Mouse (Mus musculus) kidney, embryonic 16.5 days (tissue): ENCODE results near the gene Eif2ak2. TPM values are rescaled to one million over a fixed set of nuclear protein-coding genes. Genes with fewer than 3 reads are reported as not detected.

Experiments used
- ATAC-seq: fragments of 200-750 bp; cut with Nextera tagmentation; 2 replicates; pipeline ENCODE4 v1.8.0; 2017; ENCODE audit warnings: moderate TSS enrichment; ENCODE audit not compliant: low FRiP score, low TSS enrichment
- H3K27ac ChIP-seq: fragments of 300-500 bp; sonication (generic); 2 replicates; pipeline ENCODE4 v1.5.1; 2014; ENCODE audit warnings: low read length
- H3K27me3 ChIP-seq: fragments of 300-500 bp; sonication (generic); 2 replicates; pipeline ENCODE4 v1.6.1; 2014; ENCODE audit warnings: low read length, control low read depth, mixed read lengths; ENCODE audit not compliant: insufficient read depth
- H3K36me3 ChIP-seq: fragments of 300-500 bp; sonication (generic); 2 replicates; pipeline ENCODE4 v1.6.1; 2014; ENCODE audit warnings: low read length, control low read depth, mixed read lengths; ENCODE audit not compliant: insufficient read depth
- H3K4me1 ChIP-seq: fragments of 300-500 bp; sonication (generic); 2 replicates; pipeline ENCODE4 v1.6.1; 2014; ENCODE audit warnings: low read length, control low read depth, mixed read lengths; ENCODE audit not compliant: insufficient read depth
- H3K4me2 ChIP-seq: fragments of 300-500 bp; sonication (generic); replicated peaks from 2 replicates; pipeline ENCODE4 v1.6.1; 2014; ENCODE audit warnings: low read depth, low read length
- H3K4me3 ChIP-seq: fragments of 300-500 bp; sonication (generic); 2 replicates; pipeline ENCODE4 v1.5.1; 2014; ENCODE audit warnings: mild to moderate bottlenecking, low read length
- H3K9ac ChIP-seq: fragments of 300-500 bp; sonication (generic); replicated peaks from 2 replicates; pipeline ENCODE4 v1.6.1; 2014; ENCODE audit warnings: low read length
- H3K9me3 ChIP-seq: fragments of 300-500 bp; sonication (generic); 2 replicates; pipeline ENCODE4 v1.6.1; 2016; ENCODE audit warnings: low read length, control low read depth
- WGBS: fragments of 180-500 bp; shearing (Covaris S2); extraction: QIAGEN DNeasy Blood & Tissue Kit; methylation state at CpG from one replicate; pipeline ENCODE4 v1.1.7; 2014; 5-methylcytosine and 5-hydroxymethylcytosine counted together
- polyA plus RNA-seq: library from polyadenylated mRNA; unstranded; fragments of >200 nt; fragmentation: Nextera tagmentation; extraction: Ambion mirVana; gene quantifications from 2 replicates; pipeline ENCODE4 v1.2.1, GENCODE M21; 2015

The Eif2ak2 gene
- 8.8 and 9.6 TPM in 2 replicates for polyA plus RNA-seq

DNA sequence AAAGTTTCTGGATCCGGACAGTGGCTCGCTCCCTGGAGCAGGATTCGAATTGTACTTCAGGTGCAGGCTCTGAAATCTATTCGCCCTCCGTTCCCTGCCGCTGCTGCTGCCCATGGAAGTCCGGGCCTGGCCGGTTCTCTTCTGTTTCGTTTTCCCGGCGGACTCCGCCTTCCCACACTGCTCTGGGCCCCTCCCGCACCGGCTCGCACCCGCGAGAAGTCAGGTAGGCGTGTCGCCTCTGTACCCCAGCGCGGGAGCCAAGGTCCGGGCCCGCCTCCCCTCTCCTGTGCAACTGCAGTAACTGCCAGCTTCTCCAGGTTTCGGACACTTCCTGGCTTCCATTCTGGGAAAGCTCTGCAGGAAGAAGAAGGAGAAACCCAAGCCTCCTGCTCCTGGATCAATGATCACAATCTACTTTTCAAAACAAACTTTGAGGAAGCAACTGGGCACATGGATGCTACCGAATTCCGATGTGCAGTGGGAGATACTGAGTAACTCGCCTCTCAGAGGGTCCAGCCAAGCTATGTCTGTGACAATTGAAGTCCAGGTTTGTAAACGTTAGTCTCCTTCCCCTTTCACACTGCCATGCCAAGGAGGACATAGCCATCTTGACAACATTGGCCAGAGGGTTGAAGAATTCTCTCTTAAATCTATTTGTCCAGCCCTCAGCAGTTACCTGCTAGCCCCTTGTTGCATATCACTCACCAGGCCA lies at the start of gene Eif2ak2:
Gene Eif2ak2, minus strand, starts transcription at position 173 of the 712 bp plus-strand sequence.
- Histone ChIP-seq H3K4me1 (peaks cover 10% of the 10 kb centered on the region; the same call in 1 of the 2 replicates), H3K9me3 (peaks cover 3% of the 10 kb centered on the region; the same call in 1 of the 2 replicates), H3K4me3 (peak within 1 kb of the TSS; percentile 66), H3K27ac (peak within 1 kb of the TSS; percentile 81), H3K27me3 (no peaks in the 10 kb centered on the region), H3K9ac (peak within 1 kb of the TSS; percentile 75), H3K36me3 (peaks cover 8% of the 10 kb centered on the region), H3K4me2 (peak within 1 kb of the TSS; percentile 54)
- ATAC-seq, result peak; percentile 99
- WGBS, result under 1% methylated on average over 27 of the region's 28 CpGs

DNA sequence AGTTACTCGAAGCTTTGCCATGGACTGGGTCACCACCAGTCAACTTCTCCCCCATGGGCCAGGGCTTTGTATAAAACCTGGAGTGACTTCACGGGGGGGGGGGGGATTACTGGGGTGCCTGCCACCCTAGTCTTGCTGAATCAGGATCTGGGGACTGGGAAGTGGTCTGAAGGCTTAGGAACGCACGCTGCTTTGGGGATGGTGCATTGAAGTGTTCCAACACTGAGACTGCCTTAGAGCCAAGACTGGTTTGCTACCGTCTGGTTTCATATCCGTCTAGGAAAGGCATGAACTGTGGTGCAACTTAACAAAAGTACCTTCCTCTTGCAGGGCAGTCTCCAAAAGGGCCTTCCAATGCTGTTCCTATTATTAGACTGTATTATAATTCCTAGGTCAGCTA lies 35.3 kb upstream of the Eif2ak2 start:
- WGBS, result 39% methylated on average over 6 of the region's 6 CpGs
- peak overlapping the region; percentile 88 for H3K4me2 ChIP-seq

DNA sequence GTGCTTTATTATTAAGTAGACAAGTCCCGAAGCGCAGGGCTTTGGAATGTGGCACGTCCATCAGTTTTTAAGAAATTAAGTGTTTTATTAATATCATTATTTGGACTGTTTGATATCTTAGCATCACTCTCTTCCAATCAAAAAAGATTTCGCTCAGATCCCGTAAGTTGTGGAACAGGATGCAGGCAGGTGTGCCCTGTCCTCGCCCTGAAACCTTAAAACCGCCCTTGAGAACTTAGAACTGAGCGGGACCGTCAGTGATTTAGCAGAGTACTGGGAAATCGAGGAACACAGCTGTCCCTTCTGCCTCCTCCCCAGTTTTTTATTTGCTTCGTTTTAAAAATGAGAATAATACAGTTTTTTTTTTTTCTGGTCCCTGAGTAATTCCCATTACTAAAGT lies 34.5 kb upstream of the Eif2ak2 start:
- peak overlapping the region; percentile 88 for H3K4me2 ChIP-seq
- H3K27me3 ChIP-seq, result no peaks in the 10 kb centered on the region
- H3K9me3 ChIP-seq, result no peaks in the 10 kb centered on the region
- H3K4me1 ChIP-seq, result peaks cover 13% of the 10 kb centered on the region
- peak overlapping the region; percentile 91 for H3K27ac ChIP-seq
- H3K9ac ChIP-seq, result peak overlapping the region; percentile 91
- peak; percentile 43 for ATAC-seq
- WGBS, result under 1% methylated on average over 11 of the region's 11 CpGs
- peaks cover 25% of the 10 kb centered on the region for H3K36me3 ChIP-seq
- H3K4me3 ChIP-seq, result peak overlapping the region; percentile 91

More for the DNA sequence above, 35.3 kb upstream of the Eif2ak2 start:
- ATAC-seq, result no peak
- Histone ChIP-seq H3K4me3 (peak overlapping the region; percentile 91; the same call in 1 of the 2 replicates), H3K9me3 (no peaks in the 10 kb centered on the region), H3K9ac (peak overlapping the region; percentile 91), H3K36me3 (peaks cover 30% of the 10 kb centered on the region), H3K4me1 (peaks cover 13% of the 10 kb centered on the region), H3K27ac (no peak overlapping the region), H3K27me3 (no peaks in the 10 kb centered on the region)

DNA sequence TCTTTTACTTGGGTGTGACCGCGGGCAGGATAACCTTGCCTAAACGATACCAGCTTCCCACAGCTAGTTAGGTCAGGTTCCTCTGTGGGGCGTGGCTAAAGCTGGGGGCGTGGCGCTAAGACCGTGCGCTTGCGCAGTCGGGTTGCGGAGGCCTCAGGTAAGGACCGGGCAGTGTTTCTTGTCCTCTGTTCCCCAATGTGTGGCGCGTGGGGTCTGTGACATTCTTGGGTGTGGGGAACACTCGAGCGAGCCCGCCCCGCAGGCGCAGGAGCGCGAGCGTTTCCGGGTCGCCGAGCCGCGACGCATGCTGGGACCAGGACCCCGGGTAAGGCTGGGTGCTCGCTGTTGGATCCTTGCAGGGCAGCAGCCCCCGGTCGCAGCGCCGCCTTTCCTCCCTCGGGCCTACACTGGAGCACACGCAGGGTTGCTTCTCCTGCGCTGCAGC lies 34.0 kb upstream of the Eif2ak2 start, which contains the start of gene Cebpzos:
Gene Cebpzos, plus strand, starts transcription at position 132 of the 445 bp plus-strand sequence.
- H3K27ac ChIP-seq, result peak within 1 kb of the TSS; percentile 91
- H3K4me2 ChIP-seq, result peak within 1 kb of the TSS; percentile 88
- peak within 1 kb of the TSS; percentile 91 for H3K4me3 ChIP-seq
- peak within 1 kb of the TSS; percentile 91 for H3K9ac ChIP-seq
- WGBS, result under 1% methylated on average over 37 of the region's 37 CpGs
- H3K9me3 ChIP-seq, result no peaks in the 10 kb centered on the region
- ATAC-seq, result peak; percentile 97
- H3K4me1 ChIP-seq, result peaks cover 13% of the 10 kb centered on the region
- H3K27me3 ChIP-seq, result no peaks in the 10 kb centered on the region
- peaks cover 20% of the 10 kb centered on the region for H3K36me3 ChIP-seq

DNA sequence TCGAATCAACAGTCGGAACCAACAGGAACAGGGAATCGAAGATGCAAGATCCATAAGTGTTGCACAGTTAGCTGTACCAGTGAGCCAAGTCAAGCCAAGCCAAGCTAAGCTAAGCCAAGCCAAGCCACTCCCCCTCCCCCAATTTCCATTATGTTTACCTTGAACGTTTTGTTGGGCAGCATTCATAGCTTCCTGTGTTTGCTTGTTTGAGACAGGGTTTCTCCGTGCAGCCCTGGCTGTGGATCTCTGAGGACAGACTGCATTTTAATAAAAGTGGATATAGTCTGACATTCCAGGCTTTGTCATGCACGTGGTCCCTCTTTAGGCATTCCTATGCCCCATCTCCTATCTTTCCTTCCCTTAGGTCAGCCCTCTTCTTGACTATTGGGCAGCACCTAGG lies 33.4 kb upstream of the Eif2ak2 start:
- Histone ChIP-seq H3K9me3 (no peaks in the 10 kb centered on the region), H3K27ac (peak overlapping the region; percentile 91), H3K4me2 (peak overlapping the region; percentile 88), H3K36me3 (peaks cover 15% of the 10 kb centered on the region), H3K9ac (peak overlapping the region; percentile 91), H3K4me3 (peak overlapping the region; percentile 91), H3K4me1 (peaks cover 13% of the 10 kb centered on the region), H3K27me3 (no peaks in the 10 kb centered on the region)
- 47% methylated on average over 6 of the region's 6 CpGs for WGBS
- peak; percentile 3; the same call in 1 of the 2 replicates for ATAC-seq

DNA sequence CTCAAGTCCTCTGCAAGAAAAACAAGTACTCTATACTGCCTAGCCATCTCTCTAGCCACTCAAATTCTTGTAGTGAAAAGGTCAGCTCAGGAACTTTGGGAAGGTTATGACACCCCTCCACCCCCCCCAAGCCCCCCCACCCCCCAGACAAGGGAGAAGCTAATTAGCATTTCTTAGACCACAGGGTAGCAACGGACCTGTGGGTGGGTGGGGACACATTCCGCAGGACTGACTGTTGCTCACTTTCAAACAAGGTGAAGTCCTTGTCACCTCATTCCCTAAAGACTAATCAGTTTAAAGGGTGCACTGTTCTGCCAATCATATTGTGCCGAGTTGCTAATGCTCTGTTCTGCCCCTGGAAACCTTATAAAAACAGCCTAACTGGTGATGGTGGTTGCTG lies 31.5 kb upstream of the Eif2ak2 start:
- peaks cover 6% of the 10 kb centered on the region; the same call in 1 of the 2 replicates for H3K36me3 ChIP-seq
- no peak for ATAC-seq
- no peaks in the 10 kb centered on the region for H3K27me3 ChIP-seq
- H3K4me1 ChIP-seq, result peaks cover 13% of the 10 kb centered on the region
- H3K9ac ChIP-seq, result no peak overlapping the region
- no peaks in the 10 kb centered on the region for H3K9me3 ChIP-seq
- H3K4me2 ChIP-seq, result no peak overlapping the region
- no peak overlapping the region for H3K27ac ChIP-seq
- 63% methylated on average over 3 of the region's 3 CpGs for WGBS
- no peak overlapping the region for H3K4me3 ChIP-seq

DNA sequence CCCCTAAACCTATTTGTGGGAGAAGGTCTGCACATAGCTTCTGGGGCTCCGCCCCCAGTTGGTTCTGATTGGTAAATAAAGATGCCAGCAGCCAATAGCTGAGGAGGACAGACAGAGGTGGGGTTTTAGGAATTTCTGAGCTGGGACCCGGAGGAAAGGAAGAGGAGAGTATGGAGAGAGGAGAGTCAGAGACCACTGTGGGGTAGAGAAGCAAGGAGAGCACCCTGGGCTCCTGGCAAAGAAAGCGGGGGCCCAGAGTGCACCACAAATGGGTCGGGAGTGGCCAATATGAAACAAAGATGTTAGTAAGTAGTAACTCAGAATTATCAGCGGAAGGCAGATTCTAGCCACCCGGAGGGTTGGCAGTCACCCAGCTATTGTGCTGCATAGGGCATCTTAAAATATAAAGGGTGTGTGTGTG lies 30.5 kb upstream of the Eif2ak2 start:
- Histone ChIP-seq H3K27ac (no peak overlapping the region), H3K9me3 (no peaks in the 10 kb centered on the region), H3K9ac (peak overlapping the region; percentile 22; the same call in 1 of the 2 replicates), H3K36me3 (no peaks in the 10 kb centered on the region), H3K4me3 (peak overlapping the region; percentile 39), H3K4me2 (peak overlapping the region; percentile 46), H3K27me3 (no peaks in the 10 kb centered on the region), H3K4me1 (peaks cover 13% of the 10 kb centered on the region)
- WGBS, result 38% methylated on average over 6 of the region's 6 CpGs
- no peak for ATAC-seq

DNA sequence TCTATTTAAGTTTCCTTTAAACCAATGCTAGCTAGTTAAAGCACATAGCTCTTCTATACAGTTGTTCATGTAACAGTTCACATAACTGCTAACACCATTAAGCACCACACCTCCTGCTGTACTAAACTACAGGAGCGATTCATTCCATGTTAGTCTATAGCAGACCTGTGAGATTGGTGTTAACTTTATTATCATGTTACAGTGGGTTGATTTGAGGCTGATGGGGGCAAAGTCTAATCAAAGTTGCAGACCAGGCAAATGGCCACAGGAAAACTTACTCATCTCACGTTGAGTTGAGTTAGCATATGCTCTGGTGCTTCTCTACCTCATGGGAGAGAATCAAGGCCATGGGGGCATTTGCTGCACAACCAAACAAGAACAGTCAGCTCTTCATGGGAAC lies 27.0 kb upstream of the Eif2ak2 start:
- H3K4me3 ChIP-seq, result no peak overlapping the region
- ATAC-seq, result no peak
- WGBS, result 71% methylated on average over 2 of the region's 2 CpGs
- H3K27ac ChIP-seq, result no peak overlapping the region
- H3K4me2 ChIP-seq, result no peak overlapping the region
- no peaks in the 10 kb centered on the region for H3K4me1 ChIP-seq
- H3K9me3 ChIP-seq, result no peaks in the 10 kb centered on the region
- H3K27me3 ChIP-seq, result no peaks in the 10 kb centered on the region
- H3K9ac ChIP-seq, result no peak overlapping the region
- no peaks in the 10 kb centered on the region for H3K36me3 ChIP-seq

DNA sequence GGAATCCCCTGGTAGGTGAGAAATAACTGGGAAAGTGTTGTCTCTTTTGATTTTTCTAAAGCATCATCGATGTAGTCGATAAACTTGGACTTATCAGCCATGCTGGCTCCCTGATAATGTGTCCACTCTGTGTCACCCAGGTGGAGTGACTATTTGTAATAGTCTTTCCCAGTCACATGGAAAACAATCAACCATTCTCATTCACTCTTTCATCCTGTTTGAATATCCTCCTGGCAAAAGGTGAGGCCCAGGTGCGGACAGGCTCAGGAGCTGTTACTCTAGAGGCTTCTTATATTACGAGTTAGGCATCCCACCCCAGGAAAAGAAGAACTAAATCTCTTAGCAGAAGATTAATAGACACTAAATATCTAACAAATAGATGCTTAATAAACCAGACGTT lies 24.5 kb upstream of the Eif2ak2 start, which contains the start of gene Sult6b1:
Gene Sult6b1, minus strand, starts transcription at position 101 of the 400 bp plus-strand sequence.
- no peaks in the 10 kb centered on the region for H3K27me3 ChIP-seq
- 72% methylated on average over 5 of the region's 5 CpGs for WGBS
- no peaks in the 10 kb centered on the region for H3K4me1 ChIP-seq
- H3K4me2 ChIP-seq, result no peak within 1 kb of the TSS
- H3K9ac ChIP-seq, result no peak within 1 kb of the TSS
- H3K36me3 ChIP-seq, result no peaks in the 10 kb centered on the region
- H3K9me3 ChIP-seq, result no peaks in the 10 kb centered on the region
- H3K4me3 ChIP-seq, result no peak within 1 kb of the TSS
- no peak for ATAC-seq
- H3K27ac ChIP-seq, result no peak within 1 kb of the TSS

DNA sequence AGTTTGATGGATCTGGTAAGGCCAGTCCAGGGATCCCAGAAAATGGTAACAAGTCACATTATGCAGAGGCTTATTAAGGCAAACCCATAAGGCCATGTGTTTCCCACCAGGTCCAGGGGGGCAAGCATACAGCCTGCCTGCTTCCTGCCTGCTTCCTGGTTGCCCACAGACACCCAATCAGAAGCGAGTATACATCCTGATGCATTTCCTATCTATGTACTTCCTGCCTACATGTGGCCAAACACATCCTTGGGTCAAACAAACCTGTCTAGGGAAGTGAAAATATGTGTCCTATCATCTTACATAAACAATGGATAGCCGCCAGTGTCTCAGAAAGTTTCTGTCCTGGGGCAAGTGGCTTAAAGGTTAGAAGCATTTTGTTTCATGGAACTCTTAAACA lies 20.8 kb upstream of the Eif2ak2 start:
- 60% methylated on average over 2 of the region's 2 CpGs for WGBS
- no peak overlapping the region for H3K27ac ChIP-seq
- no peaks in the 10 kb centered on the region for H3K4me1 ChIP-seq

More for the DNA sequence above, 20.8 kb upstream of the Eif2ak2 start:
- Histone ChIP-seq H3K4me2 (no peak overlapping the region), H3K27me3 (no peaks in the 10 kb centered on the region), H3K9me3 (0 out of 2 replicates have a peak, but pooled peaks cover 3% of the 10 kb centered on the region), H3K36me3 (no peaks in the 10 kb centered on the region), H3K4me3 (no peak overlapping the region), H3K9ac (no peak overlapping the region)
- no peak for ATAC-seq
